Mouse (Mus musculus) frontal cortex, adult 2 months (tissue): Measurements from ENCODE around the gene Mettl6. TPM values are rescaled to one million over a fixed set of nuclear protein-coding genes. Genes with fewer than 3 reads are reported as not detected.
"Not testable (repeated sequence)": the region's sequence is repeated elsewhere in the genome, so short reads cannot be mapped to it uniquely, and the experiment has no call there.

ENCODE experiments used
- DNase-seq, 2 experiments: peaks; one replicate each; pipeline ENCODE4 v3.0.0; 2022; ENCODE audit warnings: low spot score in 1 of 2; ENCODE audit errors: extremely low spot score in 1 of 2
- polyA plus RNA-seq: library from polyadenylated mRNA; depleted of rRNA; stranded (reverse); fragments of >200 nt; gene quantifications from 2 replicates; pipeline ENCODE4 v1.2.3, GENCODE M21; 2012

The Mettl6 gene
- polyA plus RNA-seq, 1 experiment = 20.3 TPM

DNA sequence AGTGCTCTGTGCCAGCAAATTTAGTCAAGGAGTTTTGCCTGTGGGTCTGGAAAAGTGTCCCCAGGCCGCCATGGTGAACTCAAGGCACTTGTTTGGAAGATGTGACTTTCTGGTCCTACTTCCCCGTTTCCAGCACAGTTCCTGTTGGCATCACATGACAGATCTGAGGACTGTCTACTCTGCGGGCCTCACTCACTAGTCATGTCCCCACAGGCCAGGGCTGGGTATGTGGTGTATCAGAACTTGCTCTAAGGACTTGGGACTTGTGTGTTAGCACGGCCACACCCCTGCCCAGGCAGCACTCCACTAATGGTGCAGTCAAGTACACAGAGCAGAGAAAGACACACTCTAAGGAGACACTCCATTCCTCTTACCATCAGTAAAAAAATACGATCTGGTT, 12.4 kb downstream of the Mettl6 start:
- no peak for DNase-seq

DNA sequence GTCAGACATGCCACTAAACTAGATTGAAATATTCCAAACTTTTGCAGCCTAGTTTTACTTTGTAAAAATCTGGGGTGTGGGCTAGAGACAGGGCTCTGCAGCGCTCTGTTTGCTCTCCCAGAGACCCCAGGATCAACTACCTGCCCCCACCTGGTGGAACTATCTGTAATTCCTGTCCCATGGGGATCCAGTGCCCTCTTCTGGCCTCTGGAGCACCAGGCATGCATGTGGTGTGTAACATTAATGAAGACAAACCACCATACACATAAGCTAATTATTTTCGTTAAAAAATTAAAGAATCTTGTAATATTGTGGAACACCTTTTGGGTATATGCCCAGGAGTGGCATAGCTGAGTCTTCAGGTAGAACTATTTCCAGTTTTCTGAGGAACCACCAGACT, 21.5 kb downstream of the Mettl6 start:
- no peak for DNase-seq

- peak; percentile 29 to 86 for DNase-seq
These were observed 22.3 kb downstream of the Mettl6 start for GRCm38 (mm10) chr14:31472451-31473061.

DNA sequence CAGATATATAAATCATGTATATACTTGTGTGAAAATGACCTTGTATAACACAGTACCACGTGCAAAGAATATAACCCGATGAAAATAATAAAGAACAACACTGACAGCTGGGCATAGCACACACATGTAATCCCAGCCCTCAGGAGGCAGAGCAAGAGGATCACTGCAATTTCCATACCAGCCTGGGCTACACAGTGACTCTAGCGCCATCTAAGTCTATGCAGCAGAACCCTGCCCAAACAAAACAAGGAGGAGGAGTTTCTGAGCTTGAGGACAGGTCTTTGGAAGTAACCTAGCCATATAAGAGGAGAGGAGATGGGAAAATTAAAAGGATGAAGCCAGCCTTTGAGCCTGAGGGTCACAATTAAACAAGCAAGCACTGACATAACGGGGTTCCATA, 25.1 kb downstream of the Mettl6 start:
- DNase-seq = no peak

DNA sequence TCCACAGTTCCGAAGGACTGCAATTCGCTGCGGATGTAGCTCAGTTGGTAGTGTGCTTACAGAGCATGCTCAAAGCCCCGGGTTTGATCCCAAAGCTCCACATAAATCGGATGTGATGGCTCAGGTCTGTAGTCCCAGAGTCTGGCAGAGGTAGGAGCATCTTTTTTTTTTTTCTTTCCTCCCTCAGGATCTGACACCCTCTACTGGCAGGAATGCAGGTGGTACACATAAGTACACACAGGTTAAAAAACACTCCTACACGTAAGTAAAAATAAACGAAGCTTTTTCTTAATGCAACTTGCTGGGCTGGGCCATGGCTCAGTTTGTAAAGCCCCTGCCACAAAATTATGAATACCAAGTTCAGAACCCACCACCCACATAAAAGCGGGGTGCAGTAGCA, 30.7 kb downstream of the Mettl6 start:
- DNase-seq = no peak

DNA sequence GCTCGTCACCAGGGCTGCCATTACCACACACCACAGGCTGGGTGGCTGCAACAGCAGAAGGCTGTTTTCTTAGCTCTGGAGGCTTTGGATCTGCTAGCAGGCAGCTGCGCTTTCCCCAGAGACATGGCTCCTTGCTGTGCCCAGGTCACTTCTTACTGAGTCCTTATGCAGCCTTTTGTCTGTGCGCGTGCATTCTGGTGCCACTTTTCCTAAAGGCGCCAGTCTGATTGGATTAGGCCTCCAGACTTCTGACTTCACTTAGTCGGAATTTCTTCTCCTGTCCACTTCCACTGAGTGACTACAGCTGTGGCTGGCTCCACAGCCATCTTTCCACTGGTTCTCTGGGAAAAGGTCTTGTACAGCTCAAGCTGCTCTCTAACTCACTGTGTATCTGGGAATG, 32.0 kb downstream of the Mettl6 start:
- DNase-seq = no peak

- not testable (repeated sequence) for DNase-seq
These were observed 32.6 kb downstream of the Mettl6 start for GRCm38 (mm10) chr14:31462226-31462625.

DNA sequence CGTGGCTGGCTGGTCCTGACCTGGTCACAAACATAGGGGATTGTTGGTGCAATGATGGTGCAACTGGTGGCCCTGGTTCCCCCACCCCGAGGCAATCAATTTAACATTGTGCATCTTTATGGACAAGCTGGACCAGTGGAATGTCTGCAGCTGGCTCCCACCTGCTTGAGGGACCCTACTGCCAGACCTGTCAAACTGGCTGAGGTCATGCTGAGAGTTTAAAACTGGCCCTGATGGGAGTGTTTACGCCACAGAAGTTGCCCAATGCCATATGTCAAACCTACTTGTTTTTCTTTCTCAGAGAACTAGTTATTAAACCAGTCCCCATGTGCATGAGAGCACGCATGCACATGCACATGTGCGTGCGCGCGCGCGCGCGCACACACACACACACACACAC, 36.8 kb downstream of the Mettl6 start:
- no peak for DNase-seq

DNA sequence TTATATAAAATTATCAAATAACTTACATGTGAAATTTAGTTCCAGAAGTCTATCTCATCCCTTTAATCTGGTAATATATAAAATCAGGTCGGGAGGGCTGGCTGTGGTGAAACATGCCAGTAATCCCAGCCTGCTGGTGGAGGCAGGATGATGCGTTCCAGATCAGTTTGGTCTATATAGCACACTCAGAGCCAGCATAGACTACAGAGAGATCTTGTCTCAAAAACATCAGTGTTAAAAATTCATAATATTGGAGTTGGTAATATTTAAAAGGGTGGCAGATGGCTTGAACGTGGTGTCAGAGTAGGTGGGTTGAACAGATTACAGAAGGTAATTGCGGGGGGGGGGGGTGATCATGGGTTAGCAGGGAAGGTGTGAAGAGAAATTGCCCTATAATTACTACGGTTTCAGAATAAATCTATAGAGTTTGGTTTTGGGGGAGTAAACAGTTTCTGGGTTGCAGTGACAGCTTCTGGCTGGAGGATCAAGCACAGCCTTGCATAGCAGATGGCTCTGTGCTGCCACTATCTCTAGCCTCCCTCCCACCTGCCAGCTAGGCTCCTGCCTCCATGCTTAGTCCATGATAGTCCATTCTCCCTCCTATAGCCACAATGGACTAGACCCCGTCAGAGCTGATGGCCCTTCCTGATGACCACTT, 38.6 kb downstream of the Mettl6 start:
- no peak for DNase-seq

DNA sequence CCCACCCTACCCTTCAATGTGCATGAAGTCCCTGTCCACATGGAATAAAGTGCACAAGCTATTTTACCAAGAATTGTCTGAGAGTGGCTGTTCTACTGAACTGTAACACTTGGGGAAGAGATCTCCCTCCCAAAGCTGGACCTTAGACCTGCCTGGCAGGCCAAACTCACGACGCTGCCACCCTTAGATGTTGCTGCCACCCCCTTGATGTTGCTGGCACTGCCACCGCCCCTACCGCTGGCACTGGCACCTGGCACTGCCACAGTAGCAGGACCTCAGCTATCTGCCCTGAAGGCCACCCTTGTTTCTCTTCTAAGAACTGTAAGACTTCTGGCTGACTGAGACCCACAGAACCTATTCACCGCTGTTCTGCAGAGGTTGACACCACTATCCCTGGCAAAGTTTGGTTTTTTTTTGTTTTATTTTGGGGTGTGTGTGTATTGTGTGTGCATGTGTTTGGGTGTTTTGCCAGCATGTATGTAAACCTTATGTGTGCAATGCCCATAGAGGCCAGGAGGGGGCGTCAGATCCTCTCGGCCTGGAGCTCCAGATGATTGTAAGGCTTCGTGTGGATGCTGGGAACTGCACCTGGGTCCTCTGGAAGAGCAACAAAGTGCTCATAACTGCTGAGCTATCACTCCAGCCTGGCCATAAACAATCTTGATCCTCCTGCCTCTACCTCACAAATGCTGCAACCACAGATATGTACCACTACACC, 39.8 kb downstream of the Mettl6 start:
- DNase-seq = no peak

DNA sequence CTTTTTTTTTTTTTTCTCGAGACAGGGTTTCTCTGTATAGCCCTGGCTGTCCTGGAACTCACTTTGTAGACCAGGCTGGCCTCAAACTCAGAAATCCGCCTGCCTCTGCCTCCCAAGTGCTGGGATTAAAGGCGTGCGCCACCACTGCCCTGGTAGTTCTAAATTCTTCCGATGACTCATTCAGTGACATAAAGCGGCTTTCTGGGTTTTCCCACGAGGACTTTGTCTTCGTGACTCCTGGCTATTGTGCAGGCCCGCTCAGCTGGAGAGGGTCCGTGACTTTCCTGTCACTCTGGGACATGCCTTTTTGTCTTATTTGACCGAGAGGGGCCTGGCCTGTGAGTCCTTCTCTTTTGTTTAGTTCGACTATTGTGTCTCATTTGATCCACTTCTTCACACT, 40.9 kb downstream of the Mettl6 start:
- DNase-seq = not testable (repeated sequence)

DNA sequence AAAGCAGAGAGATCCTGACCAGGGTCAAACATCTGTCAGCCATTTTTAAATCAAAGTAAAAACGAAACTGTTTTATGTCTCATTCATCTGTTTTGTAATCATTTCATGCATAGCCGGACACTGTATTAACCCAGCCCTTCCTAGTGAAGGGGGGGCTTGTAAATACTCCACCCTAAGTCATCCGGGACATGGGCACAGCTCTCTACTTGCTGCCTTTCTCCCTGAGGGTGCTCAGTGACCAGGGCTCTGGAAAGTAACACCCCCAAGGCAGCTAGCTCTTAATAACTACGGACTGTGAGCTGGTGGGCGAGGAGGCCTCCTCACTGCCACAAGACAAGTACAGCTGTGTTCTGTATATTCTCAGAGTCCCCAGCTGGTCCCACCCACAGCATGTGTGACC, 45.8 kb downstream of the Mettl6 start:
- no peak for DNase-seq

DNA sequence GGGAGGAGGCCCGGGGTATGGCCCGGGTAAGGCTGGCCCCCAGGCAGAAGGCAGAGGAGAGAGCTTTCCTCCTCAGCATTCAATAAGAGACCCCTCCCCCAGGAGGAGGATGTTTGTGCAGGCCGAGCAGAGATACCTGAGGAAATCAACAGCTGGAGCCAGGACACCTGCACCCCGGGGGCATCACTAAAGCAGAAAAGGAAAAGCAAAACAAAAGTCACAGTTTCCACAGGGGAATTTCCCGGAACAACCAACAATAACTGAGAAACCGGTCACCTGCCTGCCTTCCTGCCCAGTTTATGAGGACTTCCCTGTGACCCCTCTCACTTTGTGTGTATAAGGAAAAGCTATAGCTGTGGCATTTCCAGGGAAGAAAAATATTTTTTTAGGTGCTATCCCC, 51.2 kb downstream of the Mettl6 start:
- no peak for DNase-seq

GRCm38 (mm10) chr14:31440725-31441124, 54.1 kb downstream of the Mettl6 start:
- DNase-seq = no peak

DNA sequence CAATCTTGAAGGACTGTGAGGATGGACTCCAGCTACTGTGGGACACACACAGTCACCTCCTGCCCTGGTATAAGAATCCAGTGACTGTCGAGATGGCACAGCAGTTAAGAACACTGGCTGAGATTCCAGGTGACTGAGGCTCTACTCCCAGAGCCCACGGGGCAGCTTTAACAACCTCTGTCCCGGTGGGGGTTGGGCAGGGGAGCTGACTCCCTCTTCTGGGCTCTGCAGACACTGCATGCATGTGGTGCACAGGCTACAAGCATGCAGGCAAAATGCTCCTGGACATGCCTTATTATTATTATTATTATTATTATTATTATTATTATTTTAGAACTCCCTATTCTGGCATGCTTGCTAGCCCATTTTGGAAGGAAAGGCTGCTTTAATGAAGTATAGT, 54.6 kb downstream of the Mettl6 start:
- no peak for DNase-seq

DNA sequence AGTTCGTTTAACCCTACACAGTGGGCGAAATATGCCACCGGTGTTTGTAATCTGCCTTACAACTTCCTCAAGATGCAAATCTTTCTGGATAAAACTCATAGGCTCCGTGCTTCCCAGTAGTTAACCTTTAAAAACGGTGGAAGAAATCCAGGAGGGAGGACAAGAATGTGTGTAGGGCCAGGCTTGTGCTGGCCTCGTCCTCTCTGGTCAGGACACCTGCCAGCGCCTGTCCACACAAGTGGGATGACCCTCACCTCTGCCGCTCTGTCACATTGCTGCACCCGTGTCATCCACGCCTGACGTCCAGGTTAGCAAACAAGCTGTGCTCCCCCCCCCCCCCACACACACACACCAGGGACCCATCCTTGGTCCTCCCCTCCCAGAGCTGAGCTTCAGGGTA, 55.6 kb downstream of the Mettl6 start:
- DNase-seq = no peak

- DNase-seq = peak in 1 of 2 experiments; percentile 61
These were observed 56.9 kb downstream of the Mettl6 start for GRCm38 (mm10) chr14:31437826-31438529.

GRCm38 (mm10) chr14:31435930-31436693, 58.7 kb downstream of the Mettl6 start, which contains the start of gene Sh3bp5:
Gene Sh3bp5, minus strand, starts transcription at chr14:31436078.
- peak; percentile 79 to 95 for DNase-seq

- DNase-seq = no peak
These were observed 59.6 kb downstream of the Mettl6 start for GRCm38 (mm10) chr14:31435018-31435915.
